Mouse (Mus musculus) testis, postnatal 14 days (tissue): ENCODE measurements at regions not wholly inside any gene's neighbourhood (a gene's known extent, or its start where the extent isn't known, plus 50 kb on each side); places are given as distances from the start of the nearest gene placed in this dataset.

Experiments
- DNase-seq: peaks from one replicate; pipeline ENCODE4 v3.0.0; 2021; ENCODE audit warnings: low spot score

DNA sequence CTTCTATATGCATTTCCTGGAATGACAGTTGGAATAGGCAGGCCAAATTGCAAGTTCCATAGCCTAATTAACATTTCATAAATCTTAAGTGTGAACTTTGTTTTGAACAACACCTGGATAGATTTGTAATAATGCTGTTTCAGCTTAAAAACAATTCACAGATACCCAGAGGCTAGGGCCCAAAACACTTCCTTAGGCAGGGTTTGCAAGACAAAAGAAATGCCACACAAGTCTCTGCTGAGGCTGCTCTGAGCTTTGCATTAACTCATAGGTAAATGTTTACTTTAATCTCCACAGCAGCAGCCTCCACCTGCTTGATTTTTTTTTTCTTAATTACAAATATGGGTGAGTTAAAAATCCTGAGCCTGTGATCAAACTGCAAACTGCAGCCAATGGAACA is 118.4 kb downstream of the Gnat3 start:
- no peak for DNase-seq

DNA sequence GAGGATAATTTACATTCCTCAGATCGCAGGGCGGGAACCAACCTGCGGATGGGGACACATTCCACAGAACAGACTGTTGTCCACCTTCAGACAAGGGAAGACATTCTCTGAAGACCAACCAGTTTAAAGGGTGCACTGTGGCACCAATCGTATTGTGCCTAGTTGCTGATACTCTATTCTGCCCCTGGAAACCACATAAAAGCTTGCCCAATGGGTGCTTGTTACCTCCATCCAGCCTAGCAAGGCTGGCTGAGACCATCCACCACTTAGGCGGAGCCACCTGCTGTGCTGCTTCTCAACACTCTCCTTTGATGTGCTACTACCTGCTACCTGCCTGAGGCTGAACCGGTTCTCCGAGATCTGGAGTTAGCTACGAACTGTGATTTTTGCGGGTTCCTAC is 119.9 kb downstream of the Gnat3 start:
- DNase-seq: no peak

DNA sequence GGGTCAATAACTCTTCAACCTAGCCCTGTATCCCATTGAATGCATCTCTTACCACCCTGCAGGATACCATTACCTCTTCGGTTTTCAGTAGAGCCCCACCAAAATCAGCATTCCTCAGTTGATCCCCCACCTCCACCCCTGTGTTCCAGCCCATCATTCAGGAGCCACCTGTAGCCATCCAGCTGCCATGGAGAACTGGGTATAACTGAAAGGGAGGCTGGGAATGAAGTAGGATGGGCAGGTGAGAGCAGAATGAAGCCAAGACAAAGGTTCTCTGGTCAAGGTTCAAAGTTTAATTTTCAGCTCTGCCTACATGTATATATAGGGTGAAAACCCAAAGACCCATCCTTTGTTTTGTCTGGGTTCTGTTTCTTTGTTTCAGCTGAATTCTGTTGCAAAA is 121.4 kb downstream of the Gnat3 start:
- DNase-seq: no peak

DNA sequence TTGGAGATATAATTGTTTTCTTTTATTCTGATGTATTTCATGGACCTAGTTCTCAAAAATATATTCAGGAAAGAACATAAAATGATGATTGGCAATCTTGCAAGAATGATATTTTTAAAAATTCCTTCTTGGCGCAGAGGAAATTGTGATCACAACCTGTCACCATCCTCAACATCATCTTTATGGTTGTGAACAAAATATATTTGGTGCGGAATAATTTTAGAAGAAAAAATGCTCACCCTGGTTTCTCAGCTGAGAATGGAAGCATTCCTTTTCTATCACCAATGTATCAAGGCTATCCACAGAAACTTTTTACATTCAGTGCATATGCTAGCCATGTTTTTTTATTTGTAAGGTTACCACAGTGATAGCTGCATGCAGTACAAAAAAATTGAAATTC is 123.1 kb downstream of the Gnat3 start:
- no peak for DNase-seq

DNA sequence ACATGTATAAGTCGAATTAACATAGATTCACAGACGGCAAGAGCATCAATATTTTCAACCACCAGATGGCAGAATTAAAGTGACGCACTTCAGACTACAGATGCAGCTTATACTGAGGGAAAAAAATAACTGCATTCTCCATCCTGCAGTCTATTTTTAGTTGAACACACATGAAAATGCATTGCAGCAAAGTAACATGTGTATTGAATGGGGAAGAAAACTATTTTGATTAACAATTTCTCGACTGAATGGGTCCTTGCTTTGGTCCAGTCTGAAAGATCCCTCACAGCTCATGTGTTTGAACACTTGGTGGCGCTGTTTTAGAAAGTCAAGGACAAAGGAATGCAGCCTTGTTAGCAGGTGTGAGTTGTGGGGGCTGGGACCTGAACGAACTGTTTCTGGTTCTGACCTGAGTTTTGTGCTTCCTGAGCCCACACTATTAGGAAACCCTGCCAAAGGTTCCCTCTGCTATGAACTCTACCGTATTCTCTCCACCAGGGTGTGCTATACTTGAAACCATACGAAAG is 125.6 kb downstream of the Gnat3 start:
- DNase-seq: peak; percentile 36

DNA sequence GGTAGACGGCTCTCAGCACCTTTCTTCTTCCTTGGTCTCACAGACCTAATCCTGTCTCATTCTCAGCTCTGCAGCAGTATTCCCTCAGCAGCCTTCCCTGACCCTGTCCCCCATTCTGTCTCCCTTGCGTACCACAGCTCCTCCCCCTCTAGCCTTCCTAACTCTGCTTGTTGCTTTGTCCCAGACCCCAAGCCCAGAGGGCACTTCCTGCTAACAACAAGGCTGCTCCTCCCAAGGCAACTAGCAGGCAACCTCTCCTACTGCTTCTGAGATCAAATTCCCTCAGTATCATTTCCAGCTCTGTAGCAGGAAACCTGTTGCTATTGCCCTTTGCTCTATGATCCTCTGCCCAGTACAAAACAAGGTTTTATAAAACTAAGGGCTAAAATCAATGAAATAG is 127.6 kb downstream of the Gnat3 start:
- no peak for DNase-seq

DNA sequence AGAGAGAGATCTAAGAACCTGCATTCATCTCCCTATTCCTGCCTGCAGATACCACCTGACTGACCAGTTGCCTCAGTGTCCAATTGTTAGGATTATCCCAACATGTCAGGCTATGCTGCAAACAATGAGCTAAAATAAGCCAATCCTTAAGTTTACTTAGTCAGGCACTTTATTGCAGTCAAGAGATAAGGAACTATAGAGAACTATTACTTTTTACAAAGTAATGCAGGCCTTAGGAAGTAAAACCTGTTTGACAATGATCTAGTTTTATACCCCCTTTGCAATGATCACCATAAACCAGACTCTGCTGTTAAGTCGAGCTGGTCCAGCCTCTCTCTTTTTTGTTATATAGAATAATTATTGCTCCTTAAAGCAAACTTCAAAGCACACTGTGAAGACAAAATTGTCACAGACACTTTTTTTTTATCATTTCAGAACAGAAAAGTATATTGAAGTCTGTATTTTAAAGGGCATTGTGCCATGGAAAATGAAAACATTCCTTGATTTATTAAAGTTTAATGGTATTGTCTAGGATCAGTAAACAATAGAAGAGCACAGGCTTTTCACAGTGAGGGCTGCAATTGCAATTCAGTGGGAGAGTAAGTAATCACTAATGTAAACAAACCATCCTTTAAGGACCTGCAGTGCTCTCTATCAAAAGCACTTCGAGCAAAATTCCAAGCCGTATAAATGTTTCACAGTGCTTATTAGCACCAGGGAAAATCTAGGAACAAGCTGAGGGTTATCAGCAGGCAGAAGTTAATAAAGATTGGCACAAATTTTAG is 152.7 kb downstream of the Gnat3 start:
- DNase-seq: no peak

DNA sequence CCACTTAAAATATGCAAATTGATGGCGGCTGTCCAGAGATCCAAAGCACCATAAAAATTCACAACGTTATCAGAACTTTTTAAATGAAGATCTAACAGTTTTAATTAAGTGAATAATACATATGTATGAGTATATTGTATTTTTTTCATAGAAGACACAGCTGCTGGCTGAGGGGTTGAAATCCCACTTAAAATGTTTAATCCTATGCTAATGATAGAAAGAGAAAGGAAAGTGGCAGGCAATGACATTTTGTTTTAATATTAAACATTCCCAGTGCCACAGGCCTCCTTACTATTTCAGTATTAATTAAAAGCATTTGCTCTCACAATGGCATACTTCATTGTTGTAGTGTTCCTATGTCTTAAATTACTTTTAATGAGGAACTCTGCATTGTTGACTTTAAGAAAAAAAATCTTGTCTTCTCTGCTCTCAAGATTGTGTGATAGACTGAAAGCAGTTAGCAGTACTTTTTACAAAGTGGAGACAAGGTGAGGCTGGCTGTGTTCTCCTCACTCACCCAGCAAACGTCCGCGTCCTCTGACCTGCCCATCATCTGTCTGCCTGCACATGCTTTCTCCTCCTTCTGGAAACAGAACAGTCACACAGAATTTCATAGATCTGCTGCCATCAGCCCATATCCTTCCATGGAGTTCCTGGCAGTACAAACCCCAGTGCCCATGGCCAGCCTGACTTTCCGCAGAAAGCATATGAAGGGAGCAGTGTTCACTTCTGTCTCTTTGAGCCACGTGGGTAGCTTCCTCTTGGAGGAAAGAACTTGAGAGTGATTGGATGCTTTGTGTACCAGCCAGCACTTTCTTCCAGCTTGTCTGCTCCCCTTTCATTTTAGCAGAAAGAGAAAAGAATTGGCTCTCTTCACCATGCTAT is 173.7 kb downstream of the Gnat3 start:
- DNase-seq: no peak

DNA sequence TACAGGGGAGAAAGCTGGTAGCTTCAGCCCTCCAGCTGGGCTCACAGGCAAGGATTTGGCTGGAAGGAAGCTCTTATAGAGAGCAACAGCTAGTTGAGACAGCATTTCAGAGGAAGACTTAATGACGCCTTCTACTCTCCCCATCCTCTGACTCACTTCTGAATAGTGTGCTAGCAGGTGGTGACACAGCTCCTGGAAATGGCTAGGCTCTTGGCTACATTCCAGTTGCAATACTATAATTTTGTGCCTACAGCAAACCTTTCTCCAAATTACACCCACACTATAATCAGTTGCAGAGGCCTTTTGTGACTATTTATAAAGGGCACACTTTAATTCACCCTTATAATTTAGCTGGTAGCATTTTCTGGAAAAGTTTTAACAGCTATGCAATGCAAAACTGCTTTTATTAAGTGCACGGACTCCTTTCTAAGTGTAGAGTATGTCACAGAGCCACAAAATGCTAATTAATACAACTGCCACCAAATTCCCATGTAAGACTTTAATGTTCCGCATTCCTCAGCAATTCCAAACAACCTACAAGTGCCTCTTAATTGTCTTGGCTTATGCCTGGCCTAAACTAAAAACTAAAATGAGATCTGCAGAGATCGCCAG is 175.2 kb downstream of the Gnat3 start:
- no peak for DNase-seq

DNA sequence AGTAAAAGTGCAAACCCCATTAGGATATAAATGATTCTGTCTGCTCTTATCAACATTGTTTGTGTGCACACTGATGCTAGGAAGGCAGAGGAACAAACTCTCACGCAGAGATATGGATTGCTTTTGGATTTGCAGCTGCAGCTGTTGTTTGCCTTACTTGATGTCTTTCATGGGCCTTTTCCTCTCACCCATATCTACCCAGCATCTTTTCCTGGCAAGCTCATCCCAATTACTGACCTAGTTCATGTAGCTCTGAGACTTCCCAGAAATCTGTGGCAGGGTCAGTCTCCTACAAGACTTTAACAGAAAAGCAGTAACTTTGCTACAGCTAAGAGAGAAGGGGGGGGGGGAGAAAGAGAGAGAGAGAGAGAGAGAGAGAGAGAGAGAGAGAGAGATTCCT is 189.9 kb downstream of the Gnat3 start:
- peak; percentile 7 for DNase-seq

DNA sequence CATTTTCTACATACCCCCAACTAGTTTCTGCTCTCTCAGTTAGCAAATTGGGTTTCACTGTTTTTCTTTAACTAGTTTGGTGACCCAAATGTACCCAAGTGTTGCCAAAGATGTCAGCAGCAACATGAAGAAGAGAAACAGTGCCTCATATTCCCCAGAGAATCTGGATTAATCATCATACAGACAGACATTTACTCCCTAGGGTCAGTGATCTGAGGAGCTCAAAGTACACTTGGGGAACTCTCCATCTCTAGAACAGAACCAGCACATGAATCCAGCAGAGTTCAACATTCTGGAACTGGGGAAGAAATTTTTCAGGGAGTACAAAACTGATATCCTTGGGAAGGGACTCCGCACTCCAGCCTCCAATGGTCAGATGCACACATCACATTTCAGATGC is 191.4 kb downstream of the Gnat3 start:
- no peak for DNase-seq

DNA sequence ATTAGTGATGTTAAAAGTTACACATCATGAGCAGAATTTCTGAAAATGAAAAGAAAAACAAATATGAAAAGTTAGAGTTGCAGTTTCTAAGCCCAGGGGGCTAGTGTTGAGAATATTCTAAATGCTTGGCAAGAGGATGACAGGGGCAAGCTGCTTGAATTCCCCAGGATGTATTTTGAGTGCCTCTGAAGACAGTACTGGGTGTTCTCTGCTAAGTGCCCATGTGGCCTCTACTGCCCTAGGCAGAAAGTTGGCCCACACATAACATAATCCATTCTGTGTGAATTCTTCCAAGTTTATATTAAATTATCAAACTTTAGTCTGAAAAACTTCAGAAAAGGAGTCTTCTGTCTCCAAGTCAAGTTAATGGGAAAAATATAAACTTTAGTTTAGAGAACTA is 196.6 kb downstream of the Gnai1 start:
- DNase-seq: no peak

DNA sequence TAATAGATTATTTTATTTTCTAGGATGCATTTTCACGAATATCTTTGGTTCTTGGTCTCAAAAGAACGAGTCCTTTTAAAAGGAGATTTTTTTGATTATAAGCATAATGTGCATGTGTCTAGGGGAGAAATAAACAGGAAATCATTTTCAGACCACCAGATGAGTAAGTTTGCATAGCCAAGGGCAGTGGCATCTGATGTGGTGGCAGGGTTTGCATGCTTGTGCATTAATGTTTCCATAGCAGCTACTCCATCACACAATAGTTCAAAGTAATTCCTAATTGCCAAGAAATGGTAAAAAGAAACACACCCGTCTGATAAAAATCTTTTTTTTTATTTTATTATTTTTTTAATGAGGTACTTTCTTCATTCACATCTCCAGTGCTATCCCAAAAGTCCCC is 182.3 kb downstream of the Gnai1 start:
- no peak for DNase-seq

DNA sequence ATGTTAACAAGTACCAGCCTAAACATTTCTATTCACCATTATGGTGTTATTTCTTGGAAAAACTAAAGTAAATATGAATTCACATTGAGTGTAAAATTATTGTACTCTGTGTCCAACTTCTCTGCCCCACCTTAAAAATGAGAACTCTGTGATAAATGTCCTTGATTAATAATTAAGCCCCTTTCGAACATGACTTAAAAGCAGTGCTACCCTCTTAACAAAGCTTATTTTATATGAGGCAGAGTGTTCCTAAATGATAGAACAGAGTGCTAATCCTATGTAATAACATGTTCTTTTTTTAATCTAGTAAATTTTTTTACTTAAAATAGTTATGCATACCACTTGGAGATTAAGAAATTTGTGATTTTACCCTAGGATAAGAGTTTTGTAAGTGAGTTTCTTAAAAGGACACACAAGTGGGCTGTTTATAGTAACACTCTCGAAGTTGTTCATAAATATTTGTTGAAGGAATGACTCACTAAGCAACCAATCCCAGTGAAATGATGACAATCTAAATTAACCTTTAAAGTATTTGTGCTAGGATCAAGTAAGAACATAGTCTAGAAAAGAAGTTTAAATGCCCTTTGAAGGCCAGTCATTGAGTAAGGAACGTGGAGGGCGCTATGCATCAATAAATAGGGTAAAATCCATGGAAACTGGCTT is 148.6 kb downstream of the Gnai1 start:
- no peak for DNase-seq
